Mouse (Mus musculus) urinary bladder, postnatal 10 days (tissue): Measurements from ENCODE around the gene Atp5j.

Experiments
- DNase-seq: peaks from one replicate; pipeline ENCODE4 v3.0.0; 2022; ENCODE audit warnings: low spot score

The Atp5j gene

DNA sequence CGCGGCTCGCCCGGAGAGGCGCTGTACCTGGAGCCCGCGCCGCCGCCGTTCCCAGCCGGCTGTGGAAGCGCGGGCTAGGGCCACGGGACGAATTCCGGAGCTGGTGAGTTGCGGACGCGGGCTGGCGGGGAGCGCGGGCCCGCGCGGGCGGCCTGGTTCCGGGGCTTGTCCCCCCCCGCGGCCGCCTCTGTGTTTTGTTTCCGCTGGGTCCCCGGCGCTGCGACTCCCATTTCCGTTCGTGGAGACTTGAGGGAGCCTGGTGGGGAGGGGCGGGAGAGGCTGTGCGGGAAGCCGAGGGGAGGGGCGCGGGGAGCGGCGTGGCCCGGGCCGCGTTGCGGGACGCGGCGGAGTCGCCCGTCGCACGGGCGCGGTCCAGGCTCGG, at the start of gene Atp5j:
Gene Atp5j, minus strand, starts transcription at position 185 of the 382 bp plus-strand sequence.
- peak; percentile 30 for DNase-seq

GRCm38 (mm10) chr16:84884572-84884971, 49.1 kb upstream of the Atp5j start:
- no peak for DNase-seq

GRCm38 (mm10) chr16:84881754-84882321, 46.4 kb upstream of the Atp5j start:
- DNase-seq, result no peak

- DNase-seq, result no peak
These were observed 45.7 kb upstream of the Atp5j start for GRCm38 (mm10) chr16:84881168-84881567.

DNA sequence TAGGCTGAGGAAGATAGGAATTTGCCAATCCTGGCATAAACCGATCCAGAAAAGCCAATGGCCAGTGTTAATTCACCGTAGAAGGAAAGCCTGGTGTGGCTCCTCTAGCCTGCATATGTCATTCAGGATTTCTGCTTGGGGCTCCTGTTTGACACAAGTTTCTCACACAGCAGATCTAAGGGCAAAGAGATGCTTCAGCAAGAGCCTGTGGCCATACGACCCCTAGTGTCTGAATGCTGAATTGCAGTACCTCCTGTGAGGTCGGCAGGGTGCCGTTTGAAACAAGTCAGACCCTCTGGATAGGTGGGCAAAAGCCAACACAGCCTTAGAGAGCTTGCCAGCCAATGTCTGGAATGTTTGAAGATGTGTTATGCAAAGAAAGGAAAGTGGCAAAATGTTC, 43.7 kb upstream of the Atp5j start:
- DNase-seq, result no peak

DNA sequence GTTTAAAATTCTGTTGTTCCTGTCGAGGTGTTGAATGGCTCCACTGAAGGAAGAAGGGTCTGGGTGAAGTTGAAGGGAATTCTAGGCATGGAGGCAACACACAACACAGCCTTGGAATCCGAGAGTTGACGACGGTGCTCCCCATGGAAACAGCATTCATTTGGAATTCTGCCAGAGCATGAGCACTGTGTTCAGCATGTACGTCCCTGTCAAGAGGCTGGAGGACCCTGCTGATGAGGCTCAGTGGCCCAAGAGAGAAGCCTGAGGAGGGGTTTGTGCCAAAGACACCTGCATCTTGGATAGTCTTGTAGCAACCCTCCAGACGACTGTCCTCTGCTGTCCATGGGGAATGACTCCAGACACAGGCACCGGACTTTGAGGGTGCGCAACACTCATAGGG, 40.7 kb upstream of the Atp5j start:
- no peak for DNase-seq

GRCm38 (mm10) chr16:84875718-84876035, 40.3 kb upstream of the Atp5j start:
- DNase-seq, result no peak

GRCm38 (mm10) chr16:84875012-84875717, 39.7 kb upstream of the Atp5j start:
- no peak for DNase-seq

GRCm38 (mm10) chr16:84873805-84874204, 38.4 kb upstream of the Atp5j start:
- DNase-seq, result no peak

DNA sequence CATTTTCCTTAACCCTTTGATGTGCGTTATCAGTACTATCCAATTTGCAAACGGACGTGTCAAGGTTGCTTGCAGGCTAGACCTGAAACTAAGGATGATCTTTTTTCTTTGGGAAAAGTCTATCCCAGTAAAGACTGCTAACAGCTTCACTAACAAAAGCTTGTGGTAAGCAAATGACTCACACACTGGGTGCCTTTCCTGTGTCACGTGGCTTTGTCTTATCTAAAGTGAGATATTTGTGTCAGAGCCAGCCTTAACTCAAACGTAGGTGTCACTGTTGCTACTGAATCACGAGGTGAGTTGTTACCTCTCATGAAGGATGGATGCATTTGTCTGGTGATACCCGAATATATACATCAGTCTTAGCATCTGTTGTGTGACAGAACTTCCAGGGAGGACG, 29.2 kb upstream of the Atp5j start:
- no peak for DNase-seq

DNA sequence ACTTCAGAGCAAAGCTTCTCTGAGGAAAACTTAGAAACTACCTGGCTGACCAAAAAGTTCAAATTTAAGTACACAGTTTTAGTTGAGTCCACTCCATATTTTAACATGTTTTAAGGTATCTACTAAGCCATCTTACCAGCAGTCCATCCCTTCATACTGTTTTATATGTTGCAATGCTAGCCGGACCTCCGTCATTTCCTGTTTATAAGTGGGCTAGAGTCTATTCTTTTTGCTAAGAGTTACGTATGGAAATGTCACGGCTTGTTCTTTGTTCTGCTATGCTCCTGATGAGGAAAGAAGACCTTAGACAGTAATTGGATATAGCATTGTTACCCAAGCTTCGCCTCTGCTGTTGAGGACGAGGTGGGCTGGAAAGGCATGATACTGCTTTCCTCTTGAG, 18.1 kb upstream of the Atp5j start:
- no peak for DNase-seq

GRCm38 (mm10) chr16:84838576-84838975, 3.2 kb upstream of the Atp5j start:
- no peak for DNase-seq

- no peak for DNase-seq
These were observed 658 bp upstream of the Atp5j start for GRCm38 (mm10) chr16:84835823-84836743.

DNA sequence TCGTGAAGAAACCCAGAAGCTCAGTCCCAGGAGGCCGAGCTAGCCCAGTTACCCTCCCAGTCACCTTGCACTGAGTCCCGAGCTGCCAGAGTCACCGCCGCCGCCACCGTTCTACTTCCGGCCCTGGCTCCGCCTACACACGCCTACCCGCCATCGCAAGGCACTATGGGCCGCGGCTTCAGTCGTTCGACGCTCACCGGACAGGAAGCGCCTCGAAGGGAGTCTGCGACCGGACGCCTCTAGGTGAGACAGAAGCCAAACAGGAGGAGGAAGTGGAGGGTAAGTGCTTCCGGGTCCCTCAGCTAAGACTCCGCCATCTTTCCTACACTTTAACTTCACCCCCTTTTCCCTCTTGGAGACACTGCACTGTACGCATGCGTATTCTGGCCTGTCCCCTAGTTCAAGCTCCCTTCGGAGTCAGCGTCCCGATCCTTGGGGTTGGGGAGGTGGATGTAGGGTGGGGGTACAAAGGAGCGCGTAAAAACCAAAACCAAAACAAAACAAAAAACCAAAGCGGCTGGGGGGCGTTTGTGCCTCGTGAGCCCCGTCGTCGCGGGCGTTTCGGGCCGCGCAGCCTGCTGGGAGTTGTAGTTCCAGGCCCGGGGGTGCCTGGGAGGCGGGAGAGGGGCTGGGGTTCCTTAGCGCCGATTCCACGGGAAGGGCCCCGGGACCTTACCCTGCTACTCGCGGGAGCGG, 532 bp downstream of the Atp5j start, which contains the start of gene Gabpa:
Gene Gabpa, plus strand, starts transcription at position 181 of the 696 bp plus-strand sequence.
- DNase-seq, result peak; percentile 57

GRCm38 (mm10) chr16:84834344-84834743, 1.1 kb downstream of the Atp5j start:
- no peak for DNase-seq

- DNase-seq, result no peak
These were observed 2.7 kb downstream of the Atp5j start for GRCm38 (mm10) chr16:84832736-84833135.

DNA sequence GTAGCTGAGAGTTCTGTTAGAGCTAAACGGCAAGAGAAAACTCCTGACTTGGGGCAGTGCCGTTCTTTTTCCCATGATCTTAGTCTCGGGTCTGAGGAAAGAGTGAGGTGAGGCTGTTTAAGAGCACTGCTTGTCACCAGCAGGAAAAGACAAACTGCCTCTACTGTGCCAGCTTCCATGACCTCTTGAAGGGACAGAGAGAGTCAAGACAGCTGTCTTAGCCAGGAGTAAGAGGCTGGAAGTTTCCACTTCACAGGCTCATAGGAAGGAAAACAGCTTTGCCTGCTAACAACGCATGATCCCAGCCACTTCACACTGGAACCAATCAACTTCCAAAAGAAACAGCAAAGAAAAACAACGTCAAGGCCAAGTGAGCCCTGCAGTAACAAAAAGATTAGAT, 3.7 kb downstream of the Atp5j start:
- DNase-seq, result no peak

- no peak for DNase-seq
These were observed 10.4 kb downstream of the Atp5j start for GRCm38 (mm10) chr16:84825009-84825408.

DNA sequence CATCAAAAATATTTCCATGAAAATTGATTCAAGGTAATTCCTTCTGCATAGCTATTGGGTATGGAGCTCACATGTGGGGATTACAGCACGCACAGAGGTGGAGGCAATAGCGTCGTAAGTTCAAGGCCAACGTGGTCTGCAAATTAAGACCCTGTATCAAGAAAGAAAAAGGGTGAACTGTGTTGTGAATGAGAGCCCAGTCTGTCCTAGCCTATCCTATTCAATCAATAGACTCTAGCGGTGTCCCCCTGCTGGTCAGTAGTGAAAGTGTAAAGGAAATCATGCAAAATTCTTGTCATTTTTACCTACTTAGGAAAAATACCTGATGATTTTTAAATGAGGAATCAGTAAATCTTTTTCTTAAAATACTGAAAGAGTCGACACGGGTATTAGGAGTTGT, 18.0 kb downstream of the Atp5j start:
- no peak for DNase-seq

- no peak for DNase-seq
These were observed 20.9 kb downstream of the Atp5j start for GRCm38 (mm10) chr16:84814511-84814910.

DNA sequence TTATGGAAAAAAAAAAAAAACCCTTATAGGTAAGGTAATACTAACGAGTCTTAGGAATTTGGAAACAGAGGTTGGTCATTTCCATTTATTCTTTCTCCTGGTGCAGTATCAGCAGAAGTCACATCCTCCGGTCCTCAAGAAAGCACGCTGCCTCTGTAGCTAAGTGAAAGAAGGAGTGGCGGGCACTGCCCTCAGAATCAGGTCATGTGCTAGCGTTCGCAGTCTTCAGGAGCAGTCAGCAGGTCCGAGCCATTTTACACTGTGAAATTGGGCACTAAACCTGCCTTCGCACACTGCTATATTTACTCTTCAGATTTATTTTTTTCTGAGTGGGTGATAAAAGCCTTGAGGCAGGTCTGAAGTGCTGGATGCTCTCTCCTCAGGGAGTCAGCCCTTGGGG, 21.6 kb downstream of the Atp5j start:
- DNase-seq, result no peak

GRCm38 (mm10) chr16:84810254-84810653, 25.2 kb downstream of the Atp5j start:
- no peak for DNase-seq
